Mouse (Mus musculus) liver, embryonic 12.5 days (tissue): Measurements from ENCODE around the gene Cdyl. TPM values are rescaled to one million over a fixed set of nuclear protein-coding genes. Genes with fewer than 3 reads are reported as not detected.

Experiments
- ATAC-seq: fragments of 200-750 bp; cut with Nextera tagmentation; 2 replicates; pipeline ENCODE4 v1.8.0; 2017; ENCODE audit warnings: moderate number of reproducible peaks, mild to moderate bottlenecking, moderate library complexity
- H3K27ac ChIP-seq: fragments of 300-500 bp; sonication (generic); 2 replicates; pipeline ENCODE4 v1.5.1; 2016; ENCODE audit warnings: mild to moderate bottlenecking
- H3K27me3 ChIP-seq: fragments of 300-500 bp; sonication (generic); replicated peaks from 2 replicates; pipeline ENCODE4 v1.6.1; 2016; ENCODE audit warnings: mild to moderate bottlenecking, moderate library complexity
- H3K36me3 ChIP-seq: fragments of 300-500 bp; sonication (generic); 2 replicates; pipeline ENCODE4 v1.6.1; 2016; ENCODE audit warnings: mild to moderate bottlenecking, moderate library complexity
- H3K4me1 ChIP-seq: fragments of 300-500 bp; sonication (generic); 2 replicates; pipeline ENCODE4 v1.6.1; 2016
- H3K4me2 ChIP-seq: fragments of 300-500 bp; sonication (generic); 2 replicates; pipeline ENCODE4 v1.6.1; 2016; ENCODE audit warnings: mild to moderate bottlenecking, moderate library complexity
- H3K4me3 ChIP-seq: fragments of 300-500 bp; sonication (generic); 2 replicates; pipeline ENCODE4 v1.5.1; 2016; ENCODE audit warnings: mild to moderate bottlenecking, moderate library complexity
- H3K9ac ChIP-seq: fragments of 300-500 bp; sonication (generic); 2 replicates; pipeline ENCODE4 v1.6.1; 2016; ENCODE audit warnings: mild to moderate bottlenecking, moderate library complexity
- H3K9me3 ChIP-seq: fragments of 300-500 bp; sonication (generic); replicated peaks from 2 replicates; pipeline ENCODE4 v1.6.1; 2016; ENCODE audit warnings: mild to moderate bottlenecking, moderate library complexity
- WGBS: fragments of 180-500 bp; shearing (Covaris S2); methylation state at CpG from one replicate; pipeline ENCODE4 v1.1.7; 2016; ENCODE audit not compliant: insufficient replicate concordance; 5-methylcytosine and 5-hydroxymethylcytosine counted together
- polyA plus RNA-seq: library from polyadenylated mRNA; unstranded; fragments of >200 nt; fragmentation: Nextera tagmentation; extraction: Ambion mirVana; gene quantifications from 2 replicates; pipeline ENCODE4 v1.2.1, GENCODE M21; 2016

Gene Cdyl
- polyA plus RNA-seq, 1 experiment from 2014 or later = 18.8 TPM

- Histone ChIP-seq H3K4me3 (no peak overlapping the region), H3K27me3 (no peaks in the 10 kb centered on the region), H3K9ac (no peak overlapping the region), H3K4me1 (no peaks in the 10 kb centered on the region), H3K4me2 (no peak overlapping the region), H3K27ac (no peak overlapping the region), H3K9me3 (no peaks in the 10 kb centered on the region), H3K36me3 (peaks cover 8% of the 10 kb centered on the region)
- 28% methylated on average over 3 of the region's 3 CpGs for WGBS
- ATAC-seq = no peak
Measured at GRCm38 (mm10) chr13:35892866-35893265, 233.2 kb downstream of the Cdyl start.

DNA sequence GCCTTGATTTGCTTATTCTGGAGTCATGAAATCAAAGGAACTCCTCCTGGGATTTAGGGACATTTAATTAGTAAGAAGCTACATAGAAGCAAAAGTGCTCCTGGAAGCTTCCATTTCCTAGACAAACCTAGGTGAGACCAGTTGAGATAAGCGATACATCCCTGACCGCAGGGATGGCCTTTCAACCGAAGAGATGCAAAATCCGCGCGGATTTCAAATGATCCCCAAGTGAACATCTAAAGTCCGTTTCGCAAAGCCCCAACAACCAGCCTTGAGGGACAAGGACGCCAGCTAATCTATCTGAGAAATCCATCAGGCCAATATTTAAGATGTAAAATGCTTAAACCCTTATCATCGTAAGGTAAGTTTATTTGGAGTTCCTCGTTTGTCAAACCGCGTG lies 245.7 kb downstream of the Cdyl start:
- 2% methylated on average over 13 of the region's 13 CpGs for WGBS
- H3K4me3 ChIP-seq = peak overlapping the region; percentile 76
- peak overlapping the region; percentile 72 for H3K9ac ChIP-seq
- no peak for ATAC-seq
- peaks cover 4% of the 10 kb centered on the region; the same call in 1 of the 2 replicates for H3K36me3 ChIP-seq
- peak overlapping the region; percentile 83 for H3K4me2 ChIP-seq
- peaks cover 17% of the 10 kb centered on the region for H3K4me1 ChIP-seq
- H3K27ac ChIP-seq = 0 out of 2 replicates have a peak overlapping the region, but pooled peaks have one; percentile 49
- no peaks in the 10 kb centered on the region for H3K27me3 ChIP-seq
- no peaks in the 10 kb centered on the region for H3K9me3 ChIP-seq

DNA sequence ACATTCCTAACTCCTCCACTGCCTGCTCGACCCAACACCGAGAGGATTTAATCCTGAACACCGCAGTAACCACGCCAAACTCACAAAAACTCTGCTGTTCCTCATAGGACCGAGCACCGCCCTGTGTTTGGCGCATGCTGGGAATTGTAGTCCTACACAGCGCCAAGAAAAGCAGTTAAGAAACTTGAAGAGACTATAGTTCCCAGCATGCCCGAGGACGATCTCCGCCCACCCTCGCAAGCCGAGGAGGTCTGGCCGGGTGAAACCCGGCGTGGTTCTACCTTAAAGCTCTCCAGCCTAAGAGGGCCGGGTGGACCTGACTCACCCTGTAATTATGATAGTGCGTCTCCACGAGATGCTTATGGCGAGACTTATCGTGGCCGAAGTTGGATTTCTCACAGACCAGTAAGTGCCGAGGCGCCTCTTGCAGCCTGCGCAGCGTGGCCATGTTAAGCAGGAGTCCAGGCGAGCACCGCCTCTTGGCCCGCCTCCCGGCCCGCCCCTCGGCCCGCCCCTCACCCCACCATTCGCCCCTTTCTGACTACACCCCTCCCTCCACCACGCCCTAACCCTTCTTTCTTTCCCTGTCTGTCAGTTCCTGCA lies 246.3 kb downstream of the Cdyl start, which contains the start of gene Rpp40:
Rpp40 (minus strand) TSS at position 481 of the 603 bp plus-strand sequence.
- peak within 1 kb of the TSS; percentile 76 for H3K4me3 ChIP-seq
- H3K36me3 ChIP-seq = peaks cover 2% of the 10 kb centered on the region; the same call in 1 of the 2 replicates
- WGBS = under 1% methylated on average over 35 of the region's 35 CpGs
- ATAC-seq = peak; percentile 99
- H3K27me3 ChIP-seq = no peaks in the 10 kb centered on the region
- peak within 1 kb of the TSS; percentile 72 for H3K9ac ChIP-seq
- H3K9me3 ChIP-seq = no peaks in the 10 kb centered on the region
- H3K27ac ChIP-seq = 0 out of 2 replicates have a peak within 1 kb of the TSS, but pooled peaks have one; percentile 49
- H3K4me2 ChIP-seq = peak within 1 kb of the TSS; percentile 83
- H3K4me1 ChIP-seq = peaks cover 17% of the 10 kb centered on the region

DNA sequence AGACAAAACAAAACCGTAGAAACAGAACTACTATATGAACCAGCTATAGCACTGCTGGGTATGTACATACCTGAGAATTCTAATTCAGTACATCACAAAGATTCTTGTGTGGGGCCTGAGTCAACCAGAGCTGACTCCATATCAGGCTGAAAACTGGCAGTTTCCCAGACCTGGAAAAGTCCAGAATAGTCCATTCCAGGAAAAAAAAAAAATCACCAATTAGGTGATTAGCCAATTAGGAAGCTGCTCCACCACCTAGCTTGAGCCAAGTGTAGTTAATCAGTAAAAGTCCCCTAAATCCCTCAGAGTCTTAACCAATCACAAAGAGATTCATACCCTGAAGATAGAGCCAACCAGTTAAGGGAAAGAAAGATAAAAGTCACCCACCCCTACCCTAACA lies 251.8 kb downstream of the Cdyl start:
- no peaks in the 10 kb centered on the region for H3K9me3 ChIP-seq
- no peak overlapping the region for H3K4me3 ChIP-seq
- peaks cover 2% of the 10 kb centered on the region for H3K4me1 ChIP-seq
- no peak for ATAC-seq
- H3K4me2 ChIP-seq = no peak overlapping the region
- no peaks in the 10 kb centered on the region for H3K36me3 ChIP-seq
- no peak overlapping the region for H3K27ac ChIP-seq
- 71% methylated on average over 1 of the region's 1 CpGs for WGBS
- H3K9ac ChIP-seq = no peak overlapping the region
- H3K27me3 ChIP-seq = no peaks in the 10 kb centered on the region

Other genes starting within 250 kb of the Cdyl start
- 15.7 and 16.5 TPM in 2 replicates for gene Rpp40, start 246.5 kb downstream of the Cdyl start, polyA plus RNA-seq